In the genomic region with DNA sequence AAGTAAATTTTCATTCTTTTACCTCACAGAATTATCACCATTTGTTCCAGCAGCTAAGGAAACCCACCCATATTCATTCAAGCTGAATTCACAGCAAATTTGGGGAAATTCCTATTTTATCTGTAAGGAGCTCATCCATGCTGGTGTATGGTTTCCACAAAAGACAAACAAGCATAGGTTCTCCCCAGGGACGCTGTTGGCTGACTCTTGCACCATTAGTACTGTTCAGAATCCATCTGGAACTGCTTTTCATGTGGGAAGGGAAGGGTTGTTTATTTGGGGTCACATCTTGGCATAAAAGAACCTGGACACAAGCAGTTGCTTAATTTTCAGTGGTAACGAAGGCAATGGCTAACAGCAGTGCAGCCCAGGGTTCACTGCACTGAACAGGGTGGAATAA, we compare ENCODE assay signal across 16 mouse cellular contexts.
"Had no signal": no experiment of that assay in that cellular context is flagged by ENCODE, and none has a peak within 500 bp of the region (broad histone marks: within the 10 kb centered on the region; RNA-seq: fewer than 3 reads in every experiment).

No protein-coding gene starts in this region.

- H3K4me2 ChIP-seq: liver, embryonic 13.5 days; midbrain, embryonic 11.5 days; neural tube, embryonic 12.5 days had no signal

- H3K9me3 ChIP-seq: liver, embryonic 13.5 days; neural tube, embryonic 12.5 days had no signal

- H3K4me3 ChIP-seq: liver, embryonic 13.5 days; neural tube, embryonic 12.5 days had no signal

- H3K27ac ChIP-seq: liver, embryonic 13.5 days; neural tube, embryonic 12.5 days; stomach, postnatal 0 days had no signal

- H3K36me3 ChIP-seq: liver, embryonic 13.5 days; neural tube, embryonic 12.5 days had no signal

- H3K27me3 ChIP-seq: liver, embryonic 13.5 days; neural tube, embryonic 12.5 days had no signal

- DNase-seq: kidney, adult 9 months; kidney, postnatal 14 days; kidney, postnatal 4 days; liver, embryonic 13.5 days; lung, adult 2 months; lung, postnatal 14 days; lung, postnatal 4 days; midbrain, embryonic 14.5 days; right cerebral cortex, postnatal 14 days; right cerebral cortex, postnatal 4 days; thymus, adult 2 months; thymus, postnatal 14 days; thymus, postnatal 4 days had no signal

- H3K4me1 ChIP-seq: liver, embryonic 13.5 days; neural tube, embryonic 12.5 days had no signal

- H3K9ac ChIP-seq: liver, embryonic 13.5 days; neural tube, embryonic 12.5 days had no signal
